Comparison of ENCODE assay signal across 26 mouse cellular contexts in genomic region chr8:95470008-95470407, GRCm38 (mm10).
"Had no signal": no experiment of that assay in that cellular context is flagged by ENCODE, and none has a peak within 500 bp of the region (broad histone marks: within the 10 kb centered on the region; RNA-seq: fewer than 3 reads in every experiment).

No protein-coding gene starts in this region.

- DNase-seq: cerebellum, adult 9-11 months; cerebellum, postnatal 10 days; cerebellum, postnatal 14 days; cerebellum, postnatal 25 days; cerebellum, postnatal 36 days; embryo, embryonic 11 days; forebrain, postnatal 0 days; gastrocnemius, adult 2 months; gastrocnemius, postnatal 10 days; gastrocnemius, postnatal 14 days; gastrocnemius, postnatal 25 days; gastrocnemius, postnatal 36 days; heart, adult 18-20 months; heart, adult 2 months had no signal

- H3K4me1 ChIP-seq: embryonic facial prominence, embryonic 10.5 days; embryonic facial prominence, embryonic 12.5 days; embryonic facial prominence, embryonic 13.5 days; embryonic facial prominence, embryonic 15.5 days; forebrain, embryonic 10.5 days; forebrain, embryonic 12.5 days; forebrain, embryonic 13.5 days; forebrain, embryonic 15.5 days; heart, embryonic 10.5 days had no signal

- ATAC-seq: forebrain, embryonic 13.5 days; forebrain, embryonic 14.5 days; forebrain, embryonic 15.5 days; forebrain, embryonic 16.5 days; forebrain, postnatal 0 days had no signal

- H3K27me3 ChIP-seq: embryonic facial prominence, embryonic 12.5 days; embryonic facial prominence, embryonic 13.5 days; embryonic facial prominence, embryonic 15.5 days; forebrain, embryonic 12.5 days; forebrain, embryonic 13.5 days; forebrain, embryonic 15.5 days had no signal

- H3K9me3 ChIP-seq: embryonic facial prominence, embryonic 10.5 days; embryonic facial prominence, embryonic 12.5 days; embryonic facial prominence, embryonic 13.5 days; embryonic facial prominence, embryonic 15.5 days; forebrain, embryonic 10.5 days; forebrain, embryonic 12.5 days; forebrain, embryonic 13.5 days; forebrain, embryonic 15.5 days; heart, embryonic 10.5 days had no signal

- H3K27ac ChIP-seq: embryonic facial prominence, embryonic 10.5 days; embryonic facial prominence, embryonic 12.5 days; embryonic facial prominence, embryonic 13.5 days; embryonic facial prominence, embryonic 15.5 days; forebrain, embryonic 10.5 days; forebrain, embryonic 12.5 days; forebrain, embryonic 13.5 days; forebrain, embryonic 15.5 days; gastrocnemius, adult 2 months; heart, adult 2 months; heart, embryonic 10.5 days had no signal

- H3K4me3 ChIP-seq: embryonic facial prominence, embryonic 10.5 days; embryonic facial prominence, embryonic 12.5 days; embryonic facial prominence, embryonic 13.5 days; embryonic facial prominence, embryonic 15.5 days; erythroblast, embryonic 14.5 days; forebrain, embryonic 10.5 days; forebrain, embryonic 12.5 days; forebrain, embryonic 13.5 days; forebrain, embryonic 15.5 days; gastrocnemius, adult 2 months; heart, adult 2 months; heart, embryonic 10.5 days had no signal

- H3K9ac ChIP-seq: embryonic facial prominence, embryonic 12.5 days; embryonic facial prominence, embryonic 13.5 days; embryonic facial prominence, embryonic 15.5 days; forebrain, embryonic 12.5 days; forebrain, embryonic 13.5 days; forebrain, embryonic 15.5 days; forebrain, postnatal 0 days had no signal

- H3K4me2 ChIP-seq: embryonic facial prominence, embryonic 12.5 days; embryonic facial prominence, embryonic 13.5 days; embryonic facial prominence, embryonic 15.5 days; forebrain, embryonic 12.5 days; forebrain, embryonic 13.5 days; forebrain, embryonic 15.5 days had no signal
